Mouse (Mus musculus): ENCODE data around the gene Fam47e.

Fam47e gene

DNA sequence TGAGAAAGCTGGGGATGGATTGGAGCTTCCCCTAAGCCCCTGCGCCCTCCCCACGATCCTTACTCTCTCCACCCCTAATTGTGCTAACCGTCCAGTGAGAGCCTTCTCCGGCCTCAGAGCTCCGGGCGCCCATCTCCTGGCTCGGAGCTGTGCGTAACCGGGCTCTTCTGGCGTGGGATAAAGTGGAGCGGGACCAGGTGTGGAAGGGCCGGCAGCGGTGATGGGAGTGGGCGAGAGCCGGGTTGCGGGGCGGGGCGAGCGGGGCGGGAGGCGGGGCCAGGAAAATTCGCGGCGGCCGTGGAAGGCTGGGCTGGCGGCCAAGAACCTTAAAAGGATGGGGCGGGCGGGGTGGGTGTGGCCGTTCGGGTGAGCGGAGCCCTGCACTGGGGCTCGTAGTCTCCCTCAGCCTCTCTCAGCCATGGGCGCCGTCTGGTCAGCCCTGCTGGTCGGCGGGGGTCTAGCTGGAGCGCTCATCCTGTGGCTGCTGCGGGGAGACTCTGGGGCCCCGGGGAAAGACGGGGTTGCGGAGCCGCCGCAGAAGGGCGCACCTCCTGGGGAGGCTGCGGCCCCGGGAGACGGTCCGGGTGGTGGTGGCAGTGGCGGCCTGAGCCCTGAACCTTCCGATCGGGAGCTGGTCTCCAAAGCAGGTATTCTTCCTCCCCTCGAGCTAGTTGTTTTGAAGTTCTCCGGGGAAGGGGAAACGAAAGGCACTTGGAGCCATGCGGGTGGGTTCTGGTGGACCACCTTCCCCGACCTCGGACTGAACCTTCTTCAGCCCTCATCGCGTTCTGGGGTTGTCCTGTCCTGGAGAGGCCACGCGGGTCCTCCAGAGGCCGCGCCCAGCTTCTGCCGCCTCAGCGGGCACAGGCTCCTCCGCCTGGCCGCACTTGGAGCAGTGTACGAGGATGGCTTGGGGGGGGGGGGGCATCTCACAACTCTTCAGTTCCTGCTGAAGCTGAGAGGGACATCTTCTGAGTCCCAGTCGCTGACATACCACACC is 48.1 kb downstream of the Fam47e start, which contains the start of gene Stbd1:
Gene Stbd1 (plus strand): TSS at position 351 of the 1,000 bp plus-strand sequence.
- DNase-seq (ENCODE audit: low read depth, low spot score), result peak; percentile 78

DNA sequence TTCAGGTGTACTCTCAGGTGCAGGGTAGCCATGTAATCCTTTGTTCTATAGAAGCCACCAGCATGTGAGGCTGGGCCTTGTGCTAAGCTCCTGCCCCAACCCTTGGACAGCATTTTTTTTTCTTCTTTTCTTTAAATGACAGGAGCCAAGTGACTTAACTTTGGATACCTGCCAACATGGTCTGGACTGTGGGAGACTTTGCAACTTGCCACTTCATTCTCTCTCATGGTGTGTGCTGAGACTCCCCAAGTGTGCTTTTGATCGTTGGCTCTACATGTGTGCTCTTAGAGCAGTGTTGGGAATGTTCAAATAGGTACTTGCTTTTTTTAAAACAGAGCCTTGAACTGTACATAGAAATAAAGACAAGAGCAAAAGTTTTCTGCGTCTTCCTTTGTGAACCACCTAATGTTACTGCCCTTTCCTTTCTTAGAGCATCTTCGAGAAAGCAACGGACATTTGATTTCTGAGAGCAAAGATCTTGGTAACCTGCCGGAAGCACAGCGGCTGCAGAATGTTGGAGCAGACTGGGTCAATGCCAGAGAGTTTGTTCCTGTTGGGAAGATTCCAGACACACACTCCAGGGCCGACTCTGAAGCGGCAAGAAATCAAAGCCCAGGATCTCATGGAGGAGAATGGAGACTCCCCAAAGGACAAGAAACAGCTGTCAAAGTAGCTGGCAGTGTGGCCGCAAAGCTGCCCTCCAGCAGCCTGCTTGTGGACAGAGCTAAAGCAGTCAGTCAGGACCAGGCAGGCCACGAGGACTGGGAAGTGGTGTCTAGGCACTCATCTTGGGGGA is 49.8 kb downstream of the Fam47e start:
- no peak for DNase-seq (ENCODE audit: low read depth, low spot score)

GRCm38 (mm10) chr5:92607492-92608229 is 52.8 kb downstream of the Fam47e start:
- no peak for DNase-seq (ENCODE audit: low read depth, low spot score)

- DNase-seq (ENCODE audit: low read depth, low spot score), result no peak
Observed at GRCm38 (mm10) chr5:92612756-92613155, 57.9 kb downstream of the Fam47e start.

- DNase-seq (ENCODE audit: low read depth, low spot score), result no peak
Observed at GRCm38 (mm10) chr5:92621883-92622282, 67.0 kb downstream of the Fam47e start.

DNA sequence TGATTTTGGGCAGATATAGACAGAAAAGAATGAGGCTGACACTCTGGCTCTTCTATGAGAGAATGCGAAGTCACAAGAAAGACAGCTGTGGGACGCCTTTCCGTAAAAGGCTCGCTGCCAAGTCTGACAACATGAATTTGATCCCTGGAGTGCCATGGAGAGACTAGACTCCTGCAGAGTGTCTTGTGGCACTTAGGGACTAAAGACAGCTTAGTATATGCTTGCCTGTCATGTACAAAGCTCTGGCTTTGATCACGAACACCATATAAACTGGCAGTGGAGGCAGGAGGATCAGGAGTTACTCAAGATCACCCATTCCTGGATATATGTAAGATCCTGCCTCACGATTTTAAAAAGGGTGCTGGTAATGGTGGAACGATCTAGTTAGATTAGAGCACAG is 73.0 kb downstream of the Fam47e start:
- no peak for DNase-seq (ENCODE audit: low read depth, low spot score)

DNA sequence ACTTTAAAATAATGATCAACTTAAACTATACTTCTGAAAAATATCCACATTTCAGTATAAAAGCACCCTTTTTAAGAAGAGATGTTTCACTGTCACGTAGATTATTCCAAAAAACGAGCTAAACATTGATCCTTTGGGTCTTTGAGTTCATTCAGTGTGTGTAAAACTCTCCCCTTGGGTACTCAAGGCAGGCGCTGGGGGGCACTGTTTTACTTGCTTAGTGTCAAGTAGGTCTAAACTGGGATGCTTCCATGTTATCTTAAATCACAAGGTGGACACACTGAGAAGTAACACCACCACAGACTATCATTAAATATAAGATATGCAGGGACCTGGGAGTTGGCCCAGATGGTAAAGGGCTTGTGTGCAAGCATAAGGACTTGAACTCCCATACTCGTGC is 78.7 kb downstream of the Fam47e start:
- DNase-seq (ENCODE audit: low read depth, low spot score), result peak; percentile 58

- DNase-seq (ENCODE audit: low read depth, low spot score), result no peak
Observed at GRCm38 (mm10) chr5:92634916-92635315, 80.0 kb downstream of the Fam47e start.

DNA sequence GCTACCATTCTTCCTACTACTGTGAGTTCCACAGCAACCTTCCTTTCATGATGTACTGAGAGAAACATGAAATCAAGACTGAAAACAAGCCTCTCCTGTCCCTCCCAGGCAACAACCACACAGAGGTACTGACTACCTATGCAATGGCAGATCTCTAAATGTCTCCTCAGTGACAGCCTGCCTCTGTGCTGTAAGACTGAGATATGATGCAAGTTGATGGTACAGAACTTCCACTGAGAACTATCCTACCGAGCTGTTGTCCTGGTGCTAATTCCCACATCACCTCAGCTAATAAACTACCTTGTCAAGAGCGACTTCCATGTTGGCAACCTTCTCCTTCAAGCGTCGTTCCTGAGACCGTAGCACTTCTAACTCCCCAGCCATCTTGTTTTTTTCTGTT is 81.0 kb downstream of the Fam47e start:
- no peak for DNase-seq (ENCODE audit: low read depth, low spot score)

DNA sequence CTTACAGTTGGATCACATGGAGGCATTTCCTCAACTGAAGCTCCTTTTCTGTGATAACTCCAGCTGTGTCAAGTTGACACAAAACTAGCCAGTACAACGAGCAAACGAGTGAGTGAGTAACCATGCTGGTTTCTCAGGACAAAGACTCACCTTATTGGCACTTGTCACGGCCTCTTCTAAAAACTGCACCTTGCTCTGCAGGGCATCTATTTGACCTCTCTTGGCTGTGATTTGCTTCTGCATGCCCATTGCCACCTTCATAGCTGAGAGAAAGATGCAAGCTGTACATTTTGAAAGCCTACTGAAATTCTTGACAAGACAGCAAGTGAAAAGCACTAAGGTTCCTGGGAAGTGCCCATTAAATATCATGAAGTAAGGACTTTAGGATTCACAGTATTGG is 86.0 kb downstream of the Fam47e start:
- DNase-seq (ENCODE audit: low read depth, low spot score), result no peak

All from R1 (cell line).